Mouse (Mus musculus) skeletal muscle tissue, postnatal 0 days (tissue): Measurements from ENCODE around the gene Olfr47. TPM values are rescaled to one million over a fixed set of nuclear protein-coding genes. Genes with fewer than 3 reads are reported as not detected.

Experiments
- polyA plus RNA-seq: library from polyadenylated mRNA; unstranded; fragments of >200 nt; fragmentation: Nextera tagmentation; extraction: Ambion mirVana; gene quantifications from 2 replicates; pipeline ENCODE4 v1.2.1, GENCODE M21; 2015

Olfr47 gene
- not detected in 2 replicates for polyA plus RNA-seq

GRCm38 (mm10) chr6:43231255-43231654 is at the start of gene Olfr47:
Gene Olfr47 (plus strand): TSS chr6:43231529.

DNA sequence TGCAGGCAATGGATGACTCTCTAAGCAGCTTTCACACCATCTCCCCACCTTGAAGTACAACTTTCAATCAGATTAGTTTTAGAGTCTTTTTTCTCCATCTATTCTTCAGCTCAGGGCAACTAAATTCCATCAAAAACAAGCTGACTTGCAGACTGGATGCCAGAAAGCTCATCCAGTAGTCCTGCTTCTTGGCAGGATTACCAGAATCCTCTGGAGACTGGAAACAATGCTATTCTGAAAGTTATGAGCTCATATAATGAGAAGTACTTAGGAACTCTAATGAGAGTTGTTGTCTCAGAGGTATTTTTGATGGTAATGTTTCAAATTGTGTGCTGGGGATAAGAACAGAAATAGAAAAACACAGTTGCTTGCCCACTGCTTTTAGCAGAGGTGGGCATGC is 34.5 kb upstream of the Olfr47 start, which contains the start of gene Olfr435:
Olfr435 (plus strand) TSS at position 366 of the 400 bp plus-strand sequence.

GRCm38 (mm10) chr6:43212873-43213272 is 18.5 kb upstream of the Olfr47 start, which contains the start of gene Olfr434:
Gene Olfr434 (plus strand): TSS chr6:43213021.

DNA sequence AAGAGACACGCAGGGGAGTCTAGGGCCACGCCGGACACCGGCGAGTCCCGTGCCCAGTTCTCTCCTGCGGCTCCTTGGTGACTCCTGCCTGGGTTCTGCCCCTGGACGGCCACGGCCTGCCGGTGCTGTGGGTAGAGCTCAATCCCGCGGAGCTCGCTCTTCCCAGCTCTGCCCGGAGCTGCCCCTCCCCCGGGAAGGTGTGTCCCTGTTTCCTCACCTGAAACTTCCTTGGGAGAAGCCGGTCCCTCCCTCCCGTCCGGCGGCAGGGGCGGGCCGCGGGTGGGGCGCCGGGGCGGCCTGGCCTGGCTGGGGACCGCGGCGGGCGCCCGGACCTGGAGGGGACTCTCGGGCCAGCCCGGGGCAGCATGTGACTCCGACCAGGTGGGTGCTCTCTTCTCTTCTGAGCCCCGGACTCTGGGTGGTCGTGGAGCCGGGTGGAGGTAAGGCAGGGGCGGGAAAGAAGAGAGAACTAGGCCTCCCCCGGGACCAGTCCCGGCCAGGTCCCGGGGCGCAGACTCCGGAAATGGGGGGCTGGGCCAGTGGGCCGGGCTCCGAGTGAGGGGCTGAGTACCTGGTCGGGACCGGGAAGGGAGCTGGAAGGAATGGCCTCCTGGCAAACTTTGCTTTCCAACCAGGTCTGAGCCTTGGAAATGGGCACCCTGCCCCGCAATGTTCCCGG is 34.2 kb downstream of the Olfr47 start, which contains the start of gene Arhgef5:
Arhgef5 (plus strand) TSS at position 220 of the 679 bp plus-strand sequence.

Other genes with a start within 250 kb of the Olfr47 start
- gene Olfr441, start 125.2 kb upstream of the Olfr47 start, polyA plus RNA-seq: not detected in 2 replicates
- gene Olfr237-ps1, start 85.0 kb upstream of the Olfr47 start, polyA plus RNA-seq: not detected in 2 replicates
- not detected in 2 replicates for gene Olfr437, start 68.2 kb upstream of the Olfr47 start, polyA plus RNA-seq
- gene Olfr13, start 59.4 kb upstream of the Olfr47 start, polyA plus RNA-seq: not detected in 2 replicates
- not detected in 2 replicates for gene Olfr435, start 34.4 kb upstream of the Olfr47 start, polyA plus RNA-seq
- gene Olfr434, start 18.5 kb upstream of the Olfr47 start, polyA plus RNA-seq: not detected in 2 replicates
- gene Arhgef5, start 34.1 kb downstream of the Olfr47 start, polyA plus RNA-seq: 2.2 and 2.3 TPM in 2 replicates
- gene Nobox, start 78.0 kb downstream of the Olfr47 start, polyA plus RNA-seq: 0.21 TPM in 1 of 2 replicates, not detected in the other